26 mouse cellular contexts compared by ENCODE assay signal in the genomic region with DNA sequence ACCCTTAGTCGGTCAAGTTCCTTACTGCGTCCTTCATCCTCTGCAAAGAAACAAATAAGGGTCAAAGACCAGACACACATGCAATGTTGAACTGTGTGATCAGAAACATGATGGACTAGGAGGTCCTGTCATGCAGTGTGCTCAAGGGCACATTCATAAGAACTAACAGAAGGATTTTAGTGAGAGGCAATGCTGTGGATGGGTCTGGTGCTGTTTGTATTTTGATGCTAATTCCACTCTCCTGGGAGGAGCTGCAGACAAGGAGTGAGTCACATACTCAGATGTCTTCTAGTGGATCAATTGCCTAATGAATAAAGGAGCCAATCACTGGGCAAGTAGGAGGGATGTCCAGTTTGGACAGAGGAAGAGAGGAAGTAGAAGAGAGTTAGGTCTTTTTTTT.
"Had no signal": no experiment of that assay in that cellular context is flagged by ENCODE, and none has a peak within 500 bp of the region (broad histone marks: within the 10 kb centered on the region; RNA-seq: fewer than 3 reads in every experiment).

No protein-coding gene starts in this region.

- H3K4me3 ChIP-seq: gastrocnemius, adult 2 months; heart, embryonic 10.5 days; heart, embryonic 12.5 days; hindbrain, embryonic 13.5 days; hindbrain, embryonic 15.5 days; kidney, embryonic 15.5 days; limb, embryonic 13.5 days; limb, embryonic 15.5 days; liver, embryonic 12.5 days had no signal

- H3K9ac ChIP-seq: heart, embryonic 12.5 days; hindbrain, embryonic 13.5 days; hindbrain, embryonic 15.5 days; kidney, embryonic 15.5 days; limb, embryonic 13.5 days; limb, embryonic 15.5 days; liver, embryonic 12.5 days; liver, embryonic 14.5 days had no signal

- H3K27ac ChIP-seq: gastrocnemius, adult 2 months; heart, embryonic 10.5 days; hindbrain, embryonic 13.5 days; hindbrain, embryonic 15.5 days; hindbrain, postnatal 0 days; kidney, embryonic 15.5 days; kidney, postnatal 0 days; limb, embryonic 13.5 days; limb, embryonic 15.5 days; liver, embryonic 12.5 days; liver, embryonic 14.5 days had no signal

- DNase-seq: gastrocnemius, adult 2 months; gastrocnemius, postnatal 10 days; gastrocnemius, postnatal 25 days; heart, adult 18-20 months; heart, postnatal 14 days; heart, postnatal 36 days; kidney, adult 11 months; kidney, adult 2 months; kidney, adult 9 months; kidney, postnatal 14 days; kidney, postnatal 36 days; layer of hippocampus, adult 9-11 months; layer of hippocampus, postnatal 36 days; left cerebral cortex, postnatal 4 days had no signal

- ATAC-seq: hindbrain, postnatal 0 days; intestine, embryonic 16.5 days; liver, embryonic 12.5 days had no signal

- H3K9me3 ChIP-seq: heart, embryonic 10.5 days; heart, embryonic 12.5 days; hindbrain, embryonic 13.5 days; hindbrain, embryonic 15.5 days; kidney, embryonic 15.5 days; limb, embryonic 13.5 days; limb, embryonic 15.5 days; liver, embryonic 12.5 days had no signal

- H3K4me1 ChIP-seq: heart, embryonic 10.5 days; hindbrain, embryonic 13.5 days; hindbrain, embryonic 15.5 days; kidney, embryonic 15.5 days; limb, embryonic 13.5 days; limb, embryonic 15.5 days; liver, embryonic 12.5 days had no signal
